Mouse (Mus musculus) kidney, embryonic 14.5 days (tissue): ENCODE data around the gene Arid3a. TPM values are rescaled to one million over a fixed set of nuclear protein-coding genes. Genes with fewer than 3 reads are reported as not detected.

Experiments used
- polyA plus RNA-seq: library from polyadenylated mRNA; unstranded; fragments of >200 nt; fragmentation: Nextera tagmentation; extraction: Ambion mirVana; gene quantifications from 2 replicates; pipeline ENCODE4 v1.2.1, GENCODE M21; 2014

Gene Arid3a
- polyA plus RNA-seq, 1 experiment from 2014 or later = 12.3 TPM

Other genes starting within 250 kb of the Arid3a start
- gene Cdc34, start 244.8 kb upstream of the Arid3a start, polyA plus RNA-seq = 105 and 108 TPM in 2 replicates
- 0.54 and 0.61 TPM in 2 replicates for gene Gzmm, start 238.0 kb upstream of the Arid3a start, polyA plus RNA-seq
- 847 and 943 TPM in 2 replicates for gene Bsg, start 222.6 kb upstream of the Arid3a start, polyA plus RNA-seq
- gene Hcn2, start 210.4 kb upstream of the Arid3a start, polyA plus RNA-seq = 0.11 and 0.14 TPM in 2 replicates
- 33.2 and 38.9 TPM in 2 replicates for gene Polrmt, start 180.5 kb upstream of the Arid3a start, polyA plus RNA-seq
- gene Fgf22, start 172.0 kb upstream of the Arid3a start, polyA plus RNA-seq = 0.11 and 0.61 TPM in 2 replicates
- 95.9 and 104 TPM in 2 replicates for gene Rnf126, start 160.1 kb upstream of the Arid3a start, polyA plus RNA-seq
- 4.9 and 8.2 TPM in 2 replicates for gene Fstl3, start 149.8 kb upstream of the Arid3a start, polyA plus RNA-seq
- not detected in 2 replicates for gene Prss57, start 136.1 kb upstream of the Arid3a start, polyA plus RNA-seq
- gene Palm, start 133.5 kb upstream of the Arid3a start, polyA plus RNA-seq = 101 and 136 TPM in 2 replicates
- 4.1 and 9.0 TPM in 2 replicates for gene Misp, start 106.1 kb upstream of the Arid3a start, polyA plus RNA-seq
- gene Ptbp1, start 72.6 kb upstream of the Arid3a start, polyA plus RNA-seq = 279 and 333 TPM in 2 replicates
- gene Prtn3, start 52.6 kb upstream of the Arid3a start, polyA plus RNA-seq = 9.6 and 11.1 TPM in 2 replicates
- 58.8 and 59.7 TPM in 2 replicates for gene Plppr3, start 52.4 kb upstream of the Arid3a start, polyA plus RNA-seq
- not detected in 2 replicates for gene Elane, start 40.8 kb upstream of the Arid3a start, polyA plus RNA-seq
- not detected in 2 replicates for gene Cfd, start 36.2 kb upstream of the Arid3a start, polyA plus RNA-seq
- 48.0 and 61.2 TPM in 2 replicates for gene Med16, start 18.1 kb upstream of the Arid3a start, polyA plus RNA-seq
- gene Gm26602, start 16.2 kb upstream of the Arid3a start, polyA plus RNA-seq = 4.6 and 10.8 TPM in 2 replicates
- gene Kiss1r, start 10.1 kb upstream of the Arid3a start, polyA plus RNA-seq = 0.47 and 0.61 TPM in 2 replicates
- 102 and 137 TPM in 2 replicates for gene R3hdm4, start 5.8 kb upstream of the Arid3a start, polyA plus RNA-seq
- gene Wdr18, start 33.1 kb downstream of the Arid3a start, polyA plus RNA-seq = 132 and 147 TPM in 2 replicates
- 0.19 and 0.29 TPM in 2 replicates for gene Grin3b, start 43.7 kb downstream of the Arid3a start, polyA plus RNA-seq
- gene Tmem259, start 57.3 kb downstream of the Arid3a start, polyA plus RNA-seq = 18.8 and 27.8 TPM in 2 replicates
- 186 and 220 TPM in 2 replicates for gene Cnn2, start 61.5 kb downstream of the Arid3a start, polyA plus RNA-seq
- gene Abca7, start 69.5 kb downstream of the Arid3a start, polyA plus RNA-seq = 1.8 and 2.7 TPM in 2 replicates
- gene Arhgap45, start 89.6 kb downstream of the Arid3a start, polyA plus RNA-seq = 4.8 and 7.7 TPM in 2 replicates
- gene Polr2e, start 112.8 kb downstream of the Arid3a start, polyA plus RNA-seq = 276 and 310 TPM in 2 replicates
- gene Gpx4, start 120.1 kb downstream of the Arid3a start, polyA plus RNA-seq = 552 and 641 TPM in 2 replicates
- 10.6 and 14.8 TPM in 2 replicates for gene Sbno2, start 178.5 kb downstream of the Arid3a start, polyA plus RNA-seq
- 26.6 and 42.0 TPM in 2 replicates for gene Stk11, start 188.8 kb downstream of the Arid3a start, polyA plus RNA-seq
- 519 and 582 TPM in 2 replicates for gene Atp5d, start 211.6 kb downstream of the Arid3a start, polyA plus RNA-seq
- 8.1 and 8.4 TPM in 2 replicates for gene Cbarp, start 213.8 kb downstream of the Arid3a start, polyA plus RNA-seq
- 42.3 and 46.2 TPM in 2 replicates for gene Midn, start 221.2 kb downstream of the Arid3a start, polyA plus RNA-seq
- gene Cirbp, start 238.9 kb downstream of the Arid3a start, polyA plus RNA-seq = 80.0 and 104 TPM in 2 replicates
- 10.3 and 12.1 TPM in 2 replicates for gene 1600002K03Rik, start 245.9 kb downstream of the Arid3a start, polyA plus RNA-seq